Mouse (Mus musculus) forebrain, embryonic 15.5 days (tissue): ENCODE results near the gene Bola2. TPM values are rescaled to one million over a fixed set of nuclear protein-coding genes. Genes with fewer than 3 reads are reported as not detected.
"Not testable (repeated sequence)": the region's sequence is repeated elsewhere in the genome, so short reads cannot be mapped to it uniquely, and the experiment has no call there.

Experiments used
- ATAC-seq: fragments of 200-750 bp; cut with Nextera tagmentation; replicated peaks from 2 replicates; pipeline ENCODE4 v1.8.0; 2017; ENCODE audit warnings: mild to moderate bottlenecking, moderate TSS enrichment, moderate library complexity
- H3K27ac ChIP-seq: fragments of 300-500 bp; sonication (generic); replicated peaks from 2 replicates; pipeline ENCODE4 v1.5.1; 2015; ENCODE audit warnings: mild to moderate bottlenecking, inconsistent platforms
- H3K27me3 ChIP-seq: fragments of 300-500 bp; sonication (generic); 2 replicates; pipeline ENCODE4 v1.6.1; 2015; ENCODE audit warnings: inconsistent platforms
- H3K36me3 ChIP-seq: fragments of 300-500 bp; sonication (generic); 2 replicates; pipeline ENCODE4 v1.6.1; 2015; ENCODE audit warnings: mild to moderate bottlenecking, inconsistent platforms
- H3K4me1 ChIP-seq: fragments of 300-500 bp; sonication (generic); 2 replicates; pipeline ENCODE4 v1.6.1; 2015; ENCODE audit warnings: inconsistent platforms
- H3K4me2 ChIP-seq: fragments of 300-500 bp; sonication (generic); replicated peaks from 2 replicates; pipeline ENCODE4 v1.6.1; 2015; ENCODE audit warnings: mild to moderate bottlenecking, inconsistent platforms
- H3K4me3 ChIP-seq: fragments of 300-500 bp; sonication (generic); 2 replicates; pipeline ENCODE4 v1.5.1; 2015; ENCODE audit warnings: mild to moderate bottlenecking, inconsistent platforms
- H3K9ac ChIP-seq: fragments of 300-500 bp; sonication (generic); replicated peaks from 2 replicates; pipeline ENCODE4 v1.6.1; 2015; ENCODE audit warnings: mild to moderate bottlenecking, inconsistent platforms
- H3K9me3 ChIP-seq: fragments of 300-500 bp; sonication (generic); 2 replicates; pipeline ENCODE4 v1.6.1; 2016; ENCODE audit warnings: inconsistent platforms
- WGBS: fragments of 180-500 bp; shearing (Covaris S2); methylation state at CpG from one replicate; pipeline ENCODE4 v1.1.7; 2015; ENCODE audit warnings: mixed read lengths; 5-methylcytosine and 5-hydroxymethylcytosine counted together
- polyA plus RNA-seq: library from polyadenylated mRNA; unstranded; fragments of >200 nt; fragmentation: Nextera tagmentation; extraction: Ambion mirVana; gene quantifications from 2 replicates; pipeline ENCODE4 v1.2.1, GENCODE M21; 2015

Gene Bola2
- polyA plus RNA-seq, 1 experiment from 2014 or later: 141 TPM

GRCm38 (mm10) chr7:126668452-126668851 lies 26.7 kb upstream of the Bola2 start:
- Histone ChIP-seq H3K9ac (no peak overlapping the region), H3K4me3 (no peak overlapping the region), H3K27ac (no peak overlapping the region), H3K27me3 (no peaks in the 10 kb centered on the region), H3K9me3 (no peaks in the 10 kb centered on the region), H3K4me1 (no peaks in the 10 kb centered on the region), H3K4me2 (no peak overlapping the region), H3K36me3 (peaks cover 43% of the 10 kb centered on the region)
- WGBS: 73% methylated on average over 5 of the region's 5 CpGs
- ATAC-seq: no peak

- H3K4me1 ChIP-seq: no peaks in the 10 kb centered on the region
- no peak overlapping the region for H3K27ac ChIP-seq
- WGBS: 96% methylated on average over 3 of the region's 3 CpGs
- no peaks in the 10 kb centered on the region for H3K9me3 ChIP-seq
- no peaks in the 10 kb centered on the region for H3K27me3 ChIP-seq
- peaks cover 39% of the 10 kb centered on the region for H3K36me3 ChIP-seq
- H3K4me3 ChIP-seq: no peak overlapping the region
- H3K9ac ChIP-seq: no peak overlapping the region
- H3K4me2 ChIP-seq: no peak overlapping the region
- ATAC-seq: no peak
These were observed 25.0 kb upstream of the Bola2 start for GRCm38 (mm10) chr7:126670152-126670551.

DNA sequence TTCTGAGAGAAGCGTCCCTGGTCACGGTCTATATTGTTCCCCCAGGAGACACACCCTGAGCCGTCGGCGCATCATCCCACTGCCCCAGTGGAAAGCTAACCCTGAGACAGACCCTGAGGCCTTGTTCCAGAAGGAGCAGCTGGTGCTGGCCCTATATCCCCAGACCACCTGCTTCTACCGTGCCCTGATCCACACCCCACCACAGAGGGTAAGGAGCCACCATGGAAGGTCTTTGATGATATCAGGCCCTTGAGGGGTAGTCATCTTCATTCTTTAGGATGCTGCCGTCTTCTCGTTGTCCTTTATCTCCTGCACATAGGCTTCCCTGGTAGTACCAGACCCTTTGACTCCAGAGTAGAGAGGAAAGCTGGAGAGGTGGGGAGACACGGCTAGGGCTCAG lies 23.1 kb upstream of the Bola2 start:
- no peak for ATAC-seq

GRCm38 (mm10) chr7:126675104-126675503 lies 20.1 kb upstream of the Bola2 start:
- ATAC-seq: no peak
- WGBS: 97% methylated on average over 8 of the region's 8 CpGs

More for the DNA sequence above, 23.1 kb upstream of the Bola2 start:
- Histone ChIP-seq H3K9ac (no peak overlapping the region), H3K4me2 (no peak overlapping the region), H3K4me3 (no peak overlapping the region), H3K36me3 (peaks cover 27% of the 10 kb centered on the region), H3K27ac (no peak overlapping the region), H3K9me3 (no peaks in the 10 kb centered on the region), H3K4me1 (no peaks in the 10 kb centered on the region), H3K27me3 (no peaks in the 10 kb centered on the region)
- 94% methylated on average over 9 of the region's 9 CpGs for WGBS

DNA sequence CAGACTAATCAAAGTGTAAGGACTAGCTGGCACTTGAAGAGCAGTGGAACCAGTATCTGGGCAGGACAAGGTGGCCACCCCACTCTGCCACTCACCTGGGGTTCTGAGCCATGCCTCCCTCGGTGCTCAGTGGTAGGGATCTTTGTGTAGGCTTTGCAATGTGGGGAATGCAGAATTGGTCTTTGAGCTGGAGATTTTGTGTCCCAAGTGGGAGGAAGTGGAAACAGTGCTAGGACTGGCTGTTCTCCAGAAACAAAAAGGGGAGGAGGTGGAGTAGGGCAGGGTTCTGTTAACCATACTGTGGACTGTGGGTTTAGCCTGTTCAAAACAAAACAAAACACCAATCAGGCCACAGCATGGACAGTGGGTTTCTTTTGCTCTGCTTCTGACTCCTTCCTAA lies 19.0 kb upstream of the Bola2 start, which contains the start of gene Sult1a1:
Gene Sult1a1 (minus strand): TSS at position 226 of the 400 bp plus-strand sequence.
- H3K27me3 ChIP-seq: no peaks in the 10 kb centered on the region
- H3K9ac ChIP-seq: no peak within 1 kb of the TSS
- no peak within 1 kb of the TSS for H3K4me3 ChIP-seq
- no peak within 1 kb of the TSS for H3K27ac ChIP-seq
- H3K9me3 ChIP-seq: no peaks in the 10 kb centered on the region
- no peak for ATAC-seq
- 96% methylated on average over 1 of the region's 1 CpGs for WGBS
- H3K4me1 ChIP-seq: no peaks in the 10 kb centered on the region
- no peak within 1 kb of the TSS for H3K4me2 ChIP-seq
- peaks cover 20% of the 10 kb centered on the region for H3K36me3 ChIP-seq

More at GRCm38 (mm10) chr7:126675104-126675503, 20.1 kb upstream of the Bola2 start:
- Histone ChIP-seq H3K27ac (no peak overlapping the region), H3K9ac (no peak overlapping the region), H3K27me3 (no peaks in the 10 kb centered on the region), H3K4me1 (no peaks in the 10 kb centered on the region), H3K4me3 (no peak overlapping the region), H3K36me3 (peaks cover 26% of the 10 kb centered on the region), H3K9me3 (no peaks in the 10 kb centered on the region), H3K4me2 (no peak overlapping the region)

GRCm38 (mm10) chr7:126676631-126677220 lies 18.5 kb upstream of the Bola2 start:
- Histone ChIP-seq H3K36me3 (peaks cover 17% of the 10 kb centered on the region), H3K27ac (no peak overlapping the region), H3K4me3 (no peak overlapping the region), H3K9ac (no peak overlapping the region), H3K27me3 (no peaks in the 10 kb centered on the region), H3K4me1 (no peaks in the 10 kb centered on the region), H3K9me3 (no peaks in the 10 kb centered on the region), H3K4me2 (no peak overlapping the region)
- 73% methylated on average over 4 of the region's 4 CpGs for WGBS
- ATAC-seq: no peak

DNA sequence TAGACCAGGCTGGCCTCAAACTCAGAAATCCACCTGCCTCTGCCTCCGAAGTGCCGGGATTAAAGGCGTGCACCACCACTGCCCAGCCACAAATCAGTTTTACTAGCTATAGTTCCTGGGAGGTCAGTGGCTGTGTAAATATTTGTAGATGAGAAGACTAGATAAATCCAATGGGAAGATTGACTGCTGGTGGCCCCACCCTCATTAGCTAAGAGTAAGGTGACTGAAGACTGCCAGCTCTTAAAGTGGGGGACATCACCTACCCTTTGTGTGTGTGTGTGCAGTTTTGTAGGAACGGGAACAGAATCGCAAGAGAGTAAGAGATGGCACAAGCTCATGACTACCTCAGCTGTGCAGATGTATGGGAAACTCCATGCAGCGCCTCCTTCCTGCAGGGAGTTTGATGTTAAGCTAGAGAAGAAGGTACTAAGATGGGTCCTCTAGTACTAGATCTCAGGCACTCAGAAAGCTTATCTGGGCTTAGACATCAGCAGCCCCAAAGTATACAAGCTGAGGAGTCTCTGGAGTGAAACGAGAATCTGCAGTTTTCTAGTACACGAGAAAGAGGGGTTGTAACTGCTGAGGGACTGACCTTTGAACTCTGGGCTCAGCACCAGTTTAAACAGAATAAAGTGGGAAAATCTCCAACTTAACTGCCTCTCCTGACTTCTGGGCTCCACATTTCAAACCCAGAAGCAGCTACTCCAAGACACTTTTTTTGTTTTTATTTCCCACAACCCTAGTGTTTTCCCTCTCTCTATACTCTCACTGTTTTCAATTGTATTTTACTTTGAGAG lies 16.5 kb upstream of the Bola2 start:
- no peak for ATAC-seq
- Histone ChIP-seq H3K27ac (no peak overlapping the region), H3K4me3 (no peak overlapping the region), H3K4me1 (no peaks in the 10 kb centered on the region), H3K9me3 (no peaks in the 10 kb centered on the region), H3K27me3 (no peaks in the 10 kb centered on the region), H3K9ac (no peak overlapping the region), H3K4me2 (no peak overlapping the region), H3K36me3 (no peaks in the 10 kb centered on the region; the same call in 1 of the 2 replicates)
- WGBS: 90% methylated on average over 8 of the region's 8 CpGs

- no peak overlapping the region for H3K4me3 ChIP-seq
- WGBS: 90% methylated on average over 5 of the region's 5 CpGs
- H3K4me2 ChIP-seq: no peak overlapping the region
- H3K27ac ChIP-seq: no peak overlapping the region
- H3K4me1 ChIP-seq: no peaks in the 10 kb centered on the region
- no peak overlapping the region for H3K9ac ChIP-seq
- H3K27me3 ChIP-seq: no peaks in the 10 kb centered on the region
- ATAC-seq: no peak
- H3K9me3 ChIP-seq: no peaks in the 10 kb centered on the region
- H3K36me3 ChIP-seq: no peaks in the 10 kb centered on the region; the same call in 1 of the 2 replicates
These were observed 15.5 kb upstream of the Bola2 start for GRCm38 (mm10) chr7:126679683-126680082.

DNA sequence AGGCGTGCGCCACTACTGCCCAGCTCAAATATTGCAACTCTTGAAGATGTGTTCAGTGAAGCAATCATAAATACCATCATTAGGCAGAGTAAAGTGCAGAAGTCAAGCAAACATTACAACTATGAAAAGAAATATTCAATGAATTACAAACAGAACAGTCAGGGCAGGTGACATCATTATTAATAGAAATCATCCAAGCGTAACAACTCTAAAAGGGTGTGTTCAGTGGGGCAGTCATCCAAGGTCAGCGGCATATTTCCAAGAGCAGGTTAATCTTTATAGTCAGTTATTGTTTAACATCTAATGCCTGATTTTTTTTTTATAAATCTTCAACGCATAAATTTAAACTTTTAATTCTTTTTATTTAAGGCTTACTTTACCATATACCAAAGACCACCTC lies 14.0 kb upstream of the Bola2 start:
- Histone ChIP-seq H3K4me1 (no peaks in the 10 kb centered on the region), H3K36me3 (no peaks in the 10 kb centered on the region), H3K27ac (no peak overlapping the region), H3K4me2 (no peak overlapping the region), H3K4me3 (no peak overlapping the region), H3K27me3 (no peaks in the 10 kb centered on the region), H3K9ac (no peak overlapping the region), H3K9me3 (no peaks in the 10 kb centered on the region)
- 92% methylated on average over 5 of the region's 5 CpGs for WGBS
- ATAC-seq: no peak

DNA sequence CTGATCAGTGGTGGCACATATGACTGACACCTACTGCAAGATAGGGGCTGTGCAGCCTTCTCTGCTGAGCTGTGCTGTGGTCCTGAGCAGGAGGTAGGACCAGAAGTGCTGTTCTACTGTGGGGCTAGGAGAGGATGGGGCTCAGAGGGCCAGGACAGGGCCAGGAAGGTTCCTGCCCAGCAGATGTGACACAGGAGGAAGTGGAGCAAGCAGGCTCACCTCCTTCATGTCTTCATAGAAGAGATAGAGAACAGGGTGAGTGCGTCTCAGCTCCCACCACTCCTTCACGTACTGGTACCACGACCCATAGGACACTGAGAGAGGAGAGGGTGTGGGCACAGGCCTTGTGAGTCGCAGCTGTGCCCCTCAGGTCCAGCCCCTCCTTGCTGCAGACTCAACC lies 7.0 kb upstream of the Bola2 start:
- H3K4me3 ChIP-seq, H3K27ac ChIP-seq, H3K9me3 ChIP-seq, H3K4me2 ChIP-seq, H3K9ac ChIP-seq, ATAC-seq, H3K4me1 ChIP-seq, H3K27me3 ChIP-seq: not testable (repeated sequence)
- 80% methylated on average over 4 of the region's 4 CpGs for WGBS
- H3K36me3 ChIP-seq: peaks cover 22% of the 10 kb centered on the region

GRCm38 (mm10) chr7:126689021-126689420 lies 6.2 kb upstream of the Bola2 start:
- Histone ChIP-seq H3K36me3 (peaks cover 22% of the 10 kb centered on the region), H3K27ac (no peak overlapping the region), H3K9me3 (no peaks in the 10 kb centered on the region), H3K4me3 (no peak overlapping the region), H3K4me1 (peaks cover 9% of the 10 kb centered on the region), H3K4me2 (no peak overlapping the region), H3K9ac (no peak overlapping the region), H3K27me3 (no peaks in the 10 kb centered on the region)
- no peak for ATAC-seq
- 87% methylated on average over 3 of the region's 3 CpGs for WGBS

DNA sequence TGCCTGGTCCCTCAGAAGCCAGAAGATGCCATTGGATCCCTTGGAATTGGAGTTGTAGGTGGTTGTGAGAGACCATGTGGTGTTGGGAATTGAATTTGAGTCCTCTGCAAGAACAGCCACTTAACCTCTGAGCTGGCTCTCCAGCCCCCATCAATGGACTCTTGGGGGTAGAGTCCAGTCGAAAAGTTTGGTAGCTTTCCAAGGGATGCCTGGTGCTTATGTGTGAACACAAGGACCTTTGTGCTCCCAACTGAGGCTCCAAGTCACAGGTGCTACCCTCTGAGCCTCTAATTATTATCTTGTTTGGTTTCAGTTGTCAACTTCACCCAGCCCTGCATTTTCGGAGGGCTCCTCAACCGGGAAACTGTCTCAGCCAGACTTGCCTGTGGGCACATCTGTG lies 4.5 kb upstream of the Bola2 start:
- H3K36me3 ChIP-seq: peaks cover 22% of the 10 kb centered on the region
- ATAC-seq: no peak
- no peaks in the 10 kb centered on the region for H3K27me3 ChIP-seq
- H3K4me2 ChIP-seq: no peak overlapping the region
- H3K27ac ChIP-seq: no peak overlapping the region
- H3K4me3 ChIP-seq: no peak overlapping the region
- H3K9me3 ChIP-seq: no peaks in the 10 kb centered on the region
- peaks cover 16% of the 10 kb centered on the region for H3K4me1 ChIP-seq
- no peak overlapping the region for H3K9ac ChIP-seq
- WGBS: 89% methylated on average over 3 of the region's 3 CpGs
